Mouse (Mus musculus): ENCODE data around the gene Tril. TPM values are rescaled to one million over a fixed set of nuclear protein-coding genes. Genes with fewer than 3 reads are reported as not detected.

Tril gene
- total and polyA plus RNA-seq, 3 experiments, result not detected

DNA sequence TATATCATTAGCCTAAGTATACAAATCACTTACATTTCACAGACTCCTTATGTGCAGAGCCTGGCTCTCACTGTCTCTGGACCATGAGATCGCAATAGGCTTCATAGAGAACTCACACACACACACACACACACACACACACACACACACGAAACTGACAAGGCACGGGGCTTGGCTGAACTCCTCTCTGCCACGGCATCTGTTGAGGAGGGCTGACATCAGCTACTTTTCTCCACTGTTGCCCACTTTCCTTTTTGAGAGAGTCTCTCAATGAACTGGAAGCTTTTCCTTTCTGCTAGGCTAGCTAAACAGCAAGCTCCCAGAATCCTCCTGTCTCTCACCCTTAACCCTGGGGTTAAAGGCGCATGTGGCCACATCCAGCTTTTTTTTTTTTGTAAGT lies 14.6 kb downstream of the Tril start:
- no peaks in the 10 kb centered on the region for H3K79me2 ChIP-seq (replicated peaks; ENCODE audit: control insufficient read depth, extremely low read depth, insufficient read depth, poor library complexity, severe bottlenecking)
- DNase-seq (ENCODE audit: extremely low read depth), result no peak

DNA sequence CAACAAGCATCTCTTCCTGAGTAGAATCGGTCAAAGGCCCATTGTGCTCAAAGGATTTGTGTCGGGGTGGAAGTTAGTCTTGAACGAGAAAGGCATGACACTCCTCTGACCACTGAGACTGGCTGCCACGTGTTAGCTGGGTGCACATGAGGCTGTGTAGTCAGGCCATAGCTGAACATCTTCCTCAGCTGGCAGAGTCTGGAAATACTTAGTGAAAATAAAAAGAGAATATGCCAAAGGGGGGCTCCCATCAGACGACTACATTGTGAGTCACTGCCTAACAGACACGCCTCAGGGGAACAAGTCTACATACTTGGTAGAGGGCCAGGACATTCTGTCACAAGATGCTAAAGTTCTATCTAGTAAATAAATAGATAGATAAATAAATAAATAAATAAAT lies 16.5 kb downstream of the Tril start:
- in situ Hi-C loops (cut with MboI; ENCODE audit: low pct_ligation_motif_present, low pct_unique_long_range_greater_than_20kb, low sequenced_read_pairs) (no loop called here), dilution Hi-C loops (cut with MboI; ENCODE audit: extremely low pct_ligation_motif_present, extremely low pct_unique_long_range_greater_than_20kb, low sequenced_read_pairs) (no loop called here)
- Histone ChIP-seq H3K4me1 (ENCODE audit: control insufficient read depth in 1 of 2, insufficient read depth in 2 of 2) (peaks cover 7 to 40% of the 10 kb centered on the region in 2 experiments), H3K9me3 (replicated peaks; ENCODE audit: low read length) (no peaks in the 10 kb centered on the region), H3K4me2 (ENCODE audit: insufficient read depth, low read depth, poor library complexity, severe bottlenecking) (no peak overlapping the region), H3K27ac (ENCODE audit: insufficient read depth, low read depth) (no peak overlapping the region), H3K27me3 (replicated peaks) (no peaks in the 10 kb centered on the region), H3K9ac (ENCODE audit: insufficient read depth, low read depth) (no peak overlapping the region), H3K36me3 (replicated peaks in 1 of 2; ENCODE audit: control insufficient read depth in 1 of 2, insufficient read depth in 1 of 2, low read length in 1 of 2) (no peaks in the 10 kb centered on the region), H3K79me2 (replicated peaks; ENCODE audit: control insufficient read depth, extremely low read depth, insufficient read depth, poor library complexity, severe bottlenecking) (no peaks in the 10 kb centered on the region), H3K4me3 (replicated peaks in 1 of 3; ENCODE audit: low read depth in 2 of 3, low read length in 2 of 3, poor library complexity in 1 of 3) (no peak overlapping the region)
- no peak for TF ChIP-seq NELFE (IDR thresholded peaks at IDR 0.05; ENCODE audit: low read depth, low read length)
- no peak for TF ChIP-seq JUN (IDR thresholded peaks at IDR 0.05; ENCODE audit: insufficient read depth, low read depth, low read length)
- TF ChIP-seq GABPA (IDR thresholded peaks at IDR 0.05; ENCODE audit: insufficient replicate concordance, low read depth, low read length), result no peak
- TF ChIP-seq MAX (IDR thresholded peaks at IDR 0.05; ENCODE audit: low read length), result no peak
- TF ChIP-seq ELF1 (IDR thresholded peaks at IDR 0.05; ENCODE audit: low read depth, low read length), result no peak
- no peak for TF ChIP-seq MYC (IDR thresholded peaks at IDR 0.05; ENCODE audit: low read depth, low read length)
- TF ChIP-seq IRF4 (IDR thresholded peaks at IDR 0.05; ENCODE audit: low read depth, low read length), result no peak
- TF ChIP-seq TBP (conservative IDR thresholded peaks at IDR 0.05; ENCODE audit: low read depth, low read length), result no peak
- no peak for TF ChIP-seq RAD21 (IDR thresholded peaks at IDR 0.05; ENCODE audit: low read depth, low read length)
- no peak for TF ChIP-seq ZNF384 (IDR thresholded peaks at IDR 0.05; ENCODE audit: low read depth, low read length)
- TF ChIP-seq ZMIZ1 (IDR thresholded peaks at IDR 0.05; ENCODE audit: low read depth, low read length), result no peak
- no peak for TF ChIP-seq USF2 (conservative IDR thresholded peaks at IDR 0.05; ENCODE audit: low read depth, low read length)
- no peak for TF ChIP-seq NRF1 (IDR thresholded peaks at IDR 0.05; ENCODE audit: low read depth, low read length)
- TF ChIP-seq CHD2 (IDR thresholded peaks at IDR 0.05; ENCODE audit: low read length), result no peak
- TF ChIP-seq ETS1 (conservative IDR thresholded peaks at IDR 0.05; ENCODE audit: low read depth, low read length), result no peak
- TF ChIP-seq HCFC1 (IDR thresholded peaks at IDR 0.05; ENCODE audit: low read depth, low read length), result no peak
- TF ChIP-seq E2F4 (IDR thresholded peaks at IDR 0.05; ENCODE audit: insufficient replicate concordance, low read depth, low read length), result no peak
- no peak for DNase-seq (ENCODE audit: extremely low read depth)

More for the DNA sequence above, 14.6 kb downstream of the Tril start:
- H3K4me1 ChIP-seq (ENCODE audit: control insufficient read depth in 1 of 2, insufficient read depth in 2 of 2), result peaks cover 7 to 27% of the 10 kb centered on the region in 2 experiments
- no peak for TF ChIP-seq BHLHE40 (IDR thresholded peaks at IDR 0.05; ENCODE audit: low read depth, low read length)
- no peak for TF ChIP-seq USF2 (conservative IDR thresholded peaks at IDR 0.05; ENCODE audit: low read depth, low read length)
- TF ChIP-seq ZKSCAN1 (IDR thresholded peaks at IDR 0.05; ENCODE audit: borderline replicate concordance, low read depth, low read length), result no peak
- TF ChIP-seq RAD21 (IDR thresholded peaks at IDR 0.05; ENCODE audit: low read depth, low read length), result no peak
- TF ChIP-seq ELF1 (IDR thresholded peaks at IDR 0.05; ENCODE audit: low read depth, low read length), result no peak
- TF ChIP-seq JUND (conservative IDR thresholded peaks at IDR 0.05; ENCODE audit: low read depth, low read length), result no peak
- no peak for TF ChIP-seq ZNF384 (IDR thresholded peaks at IDR 0.05; ENCODE audit: low read depth, low read length)
- no peak for TF ChIP-seq CTCF (conservative IDR thresholded peaks at IDR 0.05 in 1 of 2, IDR thresholded peaks at IDR 0.05 in 1 of 2; ENCODE audit: low read depth in 2 of 2, low read length in 2 of 2)
- no peak overlapping the region for H3K4me3 ChIP-seq (replicated peaks in 1 of 3; ENCODE audit: low read depth in 2 of 3, low read length in 2 of 3, poor library complexity in 1 of 3)
- no peaks in the 10 kb centered on the region for H3K9me3 ChIP-seq (replicated peaks; ENCODE audit: low read length)
- no peaks in the 10 kb centered on the region for H3K36me3 ChIP-seq (replicated peaks in 1 of 2; ENCODE audit: control insufficient read depth in 1 of 2, insufficient read depth in 1 of 2, low read length in 1 of 2)
- no peak overlapping the region for H3K9ac ChIP-seq (ENCODE audit: insufficient read depth, low read depth)
- no peak overlapping the region for H3K4me2 ChIP-seq (ENCODE audit: insufficient read depth, low read depth, poor library complexity, severe bottlenecking)
- dilution Hi-C loops (cut with MboI; ENCODE audit: extremely low pct_ligation_motif_present, extremely low pct_unique_long_range_greater_than_20kb, low sequenced_read_pairs) (no loop called here), in situ Hi-C loops (cut with MboI; ENCODE audit: low pct_ligation_motif_present, low pct_unique_long_range_greater_than_20kb, low sequenced_read_pairs) (no loop called here)
- no peaks in the 10 kb centered on the region for H3K27me3 ChIP-seq (replicated peaks)
- H3K27ac ChIP-seq (ENCODE audit: insufficient read depth, low read depth), result no peak overlapping the region
